Mouse (Mus musculus): ENCODE data around the gene Gpsm1.

DNA sequence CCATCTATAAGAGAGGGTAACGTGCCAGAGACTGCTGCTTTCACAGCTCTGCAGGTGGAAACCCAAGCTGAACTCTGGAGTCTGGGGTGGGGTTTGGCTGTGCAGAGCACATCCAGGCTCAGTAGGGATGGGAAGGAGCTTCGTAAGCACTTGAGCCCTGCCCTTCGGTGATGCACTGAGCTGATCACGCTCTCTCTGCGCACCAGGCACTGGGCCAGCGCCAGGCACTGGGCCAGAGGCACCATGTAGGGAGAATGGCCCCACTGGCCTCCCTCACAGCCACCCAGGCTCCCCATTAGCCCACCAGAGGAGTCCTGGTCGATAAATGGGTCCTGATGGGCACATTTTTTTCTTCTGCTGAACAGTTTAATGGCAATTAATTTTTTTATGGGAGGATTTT is 29.5 kb upstream of the Gpsm1 start:
- TF ChIP-seq POLR2A (IDR thresholded peaks at IDR 0.05; ENCODE audit: extremely low read depth, insufficient read depth, low read length) = no peak
- TF ChIP-seq CTCF (IDR thresholded peaks at IDR 0.05; ENCODE audit: extremely low read depth, insufficient read depth, low read length) = no peak

All from cortical plate, adult 2 months (tissue).